Mouse (Mus musculus) CH12.LX (cell line): ENCODE data around the gene Atp5c1. TPM values are rescaled to one million over a fixed set of nuclear protein-coding genes. Genes with fewer than 3 reads are reported as not detected.

Source experiments
- DNase-seq: peaks from one replicate; pipeline ENCODE4 v3.0.0-alpha.2; 2013; ENCODE audit errors: extremely low read depth
- H3K27ac ChIP-seq: 2 replicates; pipeline ENCODE4 v1.5.1; 2012; ENCODE audit warnings: low read depth, mild to moderate bottlenecking, control low read depth, moderate library complexity; ENCODE audit not compliant: insufficient read depth
- H3K27me3 ChIP-seq: replicated peaks from 2 replicates; pipeline ENCODE3; 2012; ENCODE audit warnings: inconsistent platforms
- H3K36me3 ChIP-seq, 2 experiments: replicated peaks in 1 of 2; 2 replicates each; pipeline versions ENCODE3 to v1.6.1; 2012; ENCODE audit warnings: inconsistent platforms in 1 of 2, low read length in 1 of 2, mild to moderate bottlenecking in 1 of 2, mixed read lengths in 1 of 2, moderate library complexity in 1 of 2; ENCODE audit not compliant: control insufficient read depth in 1 of 2, insufficient read depth in 1 of 2
- H3K4me1 ChIP-seq, 2 experiments: 2 replicates each; pipeline ENCODE4 v1.6.1; 2012; ENCODE audit warnings: inconsistent platforms in 1 of 2, moderate library complexity in 1 of 2; ENCODE audit not compliant: insufficient read depth in 2 of 2, control insufficient read depth in 1 of 2
- H3K4me2 ChIP-seq: 2 replicates; pipeline ENCODE4 v1.6.1; 2012; ENCODE audit warnings: low read depth, mild to moderate bottlenecking, control low read depth; ENCODE audit not compliant: poor library complexity, insufficient read depth, severe bottlenecking
- H3K4me3 ChIP-seq, 3 experiments: fragments of 150-350 bp in 1 of 3; sonication (generic) in 1 of 3; replicated peaks in 1 of 3; 2 replicates each; pipeline versions ENCODE3 to v1.5.1; 2011 to 2012; ENCODE audit warnings: low read depth in 2 of 3, low read length in 2 of 3, mild to moderate bottlenecking in 2 of 3, moderate library complexity in 2 of 3, control low read depth in 1 of 3, improper control_type of control experiment in 1 of 3, inconsistent platforms in 1 of 3, mixed read lengths in 1 of 3; ENCODE audit not compliant: poor library complexity in 1 of 3
- H3K79me2 ChIP-seq: replicated peaks from 2 replicates; pipeline ENCODE4 v1.6.1; 2012; ENCODE audit warnings: mild to moderate bottlenecking, moderate library complexity; ENCODE audit not compliant: control insufficient read depth, poor library complexity, insufficient read depth, severe bottlenecking; ENCODE audit errors: extremely low read depth
- H3K9ac ChIP-seq: 2 replicates; pipeline ENCODE4 v1.6.1; 2012; ENCODE audit warnings: low read depth, mild to moderate bottlenecking, control low read depth, moderate library complexity; ENCODE audit not compliant: insufficient read depth
- H3K9me3 ChIP-seq: replicated peaks from 2 replicates; pipeline ENCODE3; 2012; ENCODE audit warnings: low read length, inconsistent platforms, mixed read lengths
- CHD1 ChIP-seq: IDR thresholded peaks from 2 replicates; pipeline ENCODE4 v1.6.1; 2012; ENCODE audit warnings: low read depth, low read length, improper control_type of control experiment, inconsistent platforms
- CTCF ChIP-seq, 2 experiments: IDR thresholded peaks in 1 of 2; conservative IDR thresholded peaks in 1 of 2; 2 replicates each; pipeline ENCODE4 v1.5.1; 2011 to 2012; ENCODE audit warnings: low read depth in 2 of 2, low read length in 2 of 2, improper control_type of control experiment in 1 of 2, inconsistent platforms in 1 of 2, mild to moderate bottlenecking in 1 of 2, moderate library complexity in 1 of 2
- ELF1 ChIP-seq: IDR thresholded peaks from 2 replicates; pipeline ENCODE4 v1.6.1; 2014; ENCODE audit warnings: low read depth, mild to moderate bottlenecking, inconsistent platforms, low read length, improper control_type of control experiment
- ETS1 ChIP-seq: conservative IDR thresholded peaks from 2 replicates; pipeline ENCODE4 v1.6.1; 2012; ENCODE audit warnings: low read depth, mild to moderate bottlenecking, inconsistent platforms, low read length, improper control_type of control experiment, moderate library complexity
- JUND ChIP-seq: conservative IDR thresholded peaks from 2 replicates; pipeline ENCODE4 v1.6.1; 2011; ENCODE audit warnings: low read depth, low read length, improper control_type of control experiment
- KAT2A ChIP-seq: IDR thresholded peaks from 2 replicates; pipeline ENCODE4 v1.6.1; 2012; ENCODE audit warnings: low read length, improper control_type of control experiment, inconsistent platforms; ENCODE audit not compliant: insufficient replicate concordance
- MAFK ChIP-seq: IDR thresholded peaks from 2 replicates; pipeline ENCODE4 v1.6.1; 2011; ENCODE audit warnings: low read length, improper control_type of control experiment; ENCODE audit not compliant: insufficient replicate concordance
- MAX ChIP-seq: IDR thresholded peaks from 2 replicates; pipeline ENCODE4 v1.6.1; 2011; ENCODE audit warnings: low read length, improper control_type of control experiment
- MAZ ChIP-seq: IDR thresholded peaks from 2 replicates; pipeline ENCODE4 v1.6.1; 2012; ENCODE audit warnings: low read depth, mild to moderate bottlenecking, inconsistent platforms, low read length, improper control_type of control experiment, moderate library complexity
- NRF1 ChIP-seq: IDR thresholded peaks from 2 replicates; pipeline ENCODE4 v1.6.1; 2014; ENCODE audit warnings: low read depth, mild to moderate bottlenecking, inconsistent platforms, low read length, improper control_type of control experiment, moderate library complexity
- PAX5 ChIP-seq: IDR thresholded peaks from 2 replicates; pipeline ENCODE4 v1.6.1; 2012; ENCODE audit warnings: low read length, inconsistent platforms, mixed read lengths
- RAD21 ChIP-seq: IDR thresholded peaks from 2 replicates; pipeline ENCODE4 v1.6.1; 2011; ENCODE audit warnings: low read depth, mild to moderate bottlenecking, low read length, improper control_type of control experiment, moderate library complexity
- RCOR1 ChIP-seq: conservative IDR thresholded peaks from 2 replicates; pipeline ENCODE4 v1.6.1; 2012; ENCODE audit warnings: low read depth, mild to moderate bottlenecking, inconsistent platforms, low read length, improper control_type of control experiment
- SMC3 ChIP-seq: IDR thresholded peaks from 2 replicates; pipeline ENCODE4 v1.6.1; 2011; ENCODE audit warnings: low read depth, low read length, improper control_type of control experiment
- USF1 ChIP-seq: IDR thresholded peaks from 2 replicates; pipeline ENCODE4 v1.6.1; 2014; ENCODE audit warnings: low read depth, mild to moderate bottlenecking, inconsistent platforms, low read length, improper control_type of control experiment
- USF2 ChIP-seq: conservative IDR thresholded peaks from 2 replicates; pipeline ENCODE4 v1.6.1; 2011; ENCODE audit warnings: low read depth, low read length, improper control_type of control experiment
- ZC3H11A ChIP-seq: IDR thresholded peaks from 2 replicates; pipeline ENCODE4 v1.6.1; 2012; ENCODE audit warnings: low read depth, mild to moderate bottlenecking, inconsistent platforms, low read length, improper control_type of control experiment
- ZKSCAN1 ChIP-seq: IDR thresholded peaks from 2 replicates; pipeline ENCODE4 v1.6.1; 2012; ENCODE audit warnings: low read depth, inconsistent platforms, low read length, improper control_type of control experiment, borderline replicate concordance
- ZNF384 ChIP-seq: IDR thresholded peaks from 2 replicates; pipeline ENCODE4 v1.6.1; 2012; ENCODE audit warnings: low read depth, low read length, improper control_type of control experiment, inconsistent platforms
- dilution Hi-C: fragments of 300-500 bp; cut with MboI; formaldehyde crosslinking; loops from 2 replicates; pipeline ENCODE4 v1.14.3; 2020; ENCODE audit warnings: low sequenced_read_pairs; ENCODE audit not compliant: extremely low pct_unique_long_range_greater_than_20kb, extremely low pct_ligation_motif_present
- in situ Hi-C: fragments of 300-500 bp; cut with MboI; formaldehyde crosslinking; loops from 3 replicates; pipeline ENCODE4 v1.14.3; 2019; ENCODE audit warnings: low sequenced_read_pairs, low pct_ligation_motif_present, low pct_unique_long_range_greater_than_20kb, mixed read lengths
- polyA plus RNA-seq: library from polyadenylated mRNA; unstranded; fragments of >175 nt; gene quantifications from 2 replicates; pipeline ENCODE4 v1.2.1, GENCODE M21; 2012; ENCODE audit warnings: low read depth; ENCODE audit not compliant: insufficient read length
- total RNA-seq, 2 experiments: library from RNA; depleted of rRNA; stranded (reverse); fragments of 300-350 nt in 1 of 2; fragments of >200 nt in 1 of 2; gene quantifications; 2 replicates each; pipeline ENCODE4 v1.2.3; 2012 to 2014

Atp5c1 gene
- total and polyA plus RNA-seq, 3 experiments = 336 to 918 (median 423) TPM

GRCm38 (mm10) chr2:10098598-10099215, 18.4 kb upstream of the Atp5c1 start:
- no peaks in the 10 kb centered on the region for H3K79me2 ChIP-seq
- TF ChIP-seq RAD21 (peak; percentile 43), MAZ (no peak), SMC3 (peak; percentile 28; the same call in 1 of the 2 replicates), USF1 (no peak), PAX5 (no peak), CTCF (conservative IDR thresholded peaks at IDR 0.05 in 1 of 2, IDR thresholded peaks at IDR 0.05 in 1 of 2; ENCODE audit: low read depth in 2 of 2, low read length in 2 of 2) (peak; percentile 55 to 70)
- TF ChIP-seq, all 38 proteins: peak for 3
- peak; percentile 39 for DNase-seq
- Histone ChIP-seq H3K36me3 (peaks cover 0 to 10% of the 10 kb centered on the region in 2 experiments), H3K27ac (no peak overlapping the region), H3K4me1 (peaks cover 2 to 15% of the 10 kb centered on the region in 2 experiments; a peak in 3 of 4 replicates), H3K9me3 (no peaks in the 10 kb centered on the region), H3K4me2 (no peak overlapping the region), H3K27me3 (no peaks in the 10 kb centered on the region), H3K9ac (no peak overlapping the region), H3K4me3 (no peak overlapping the region)
- dilution Hi-C loops = no loop called here
- in situ Hi-C loops = loop anchor here (5.0 kb wide), 1 partner anchor 194 kb away; no protein-coding TSS in a partner anchor

GRCm38 (mm10) chr2:10094327-10095100, 14.2 kb upstream of the Atp5c1 start:
- peaks cover 0 to 4% of the 10 kb centered on the region in 2 experiments; a peak in 1 of 4 replicates for H3K4me1 ChIP-seq
- no peaks in the 10 kb centered on the region for H3K79me2 ChIP-seq
- peaks cover 24 to 48% of the 10 kb centered on the region in 2 experiments for H3K36me3 ChIP-seq
- no peak overlapping the region for H3K9ac ChIP-seq
- dilution Hi-C loops = no loop called here
- TF ChIP-seq RAD21 = no peak
- no peak for TF ChIP-seq ELF1
- H3K4me3 ChIP-seq = no peak overlapping the region
- no peaks in the 10 kb centered on the region for H3K9me3 ChIP-seq
- in situ Hi-C loops = loop anchor here (5.0 kb wide), 1 partner anchor 198 kb away; no protein-coding TSS in a partner anchor
- H3K27me3 ChIP-seq = no peaks in the 10 kb centered on the region
- no peak for DNase-seq
- H3K27ac ChIP-seq = no peak overlapping the region
- no peak overlapping the region for H3K4me2 ChIP-seq

GRCm38 (mm10) chr2:10087256-10087850, 7.0 kb upstream of the Atp5c1 start:
- H3K4me3 ChIP-seq = no peak overlapping the region
- in situ Hi-C loops = no loop called here

More at GRCm38 (mm10) chr2:10087256-10087850, 7.0 kb upstream of the Atp5c1 start:
- H3K27ac ChIP-seq = no peak overlapping the region
- peaks cover 8 to 10% of the 10 kb centered on the region in 2 experiments for H3K4me1 ChIP-seq
- no peak overlapping the region for H3K4me2 ChIP-seq
- H3K9me3 ChIP-seq = no peaks in the 10 kb centered on the region
- no peaks in the 10 kb centered on the region for H3K27me3 ChIP-seq
- no peak overlapping the region for H3K9ac ChIP-seq
- DNase-seq = no peak
- TF ChIP-seq ZKSCAN1 (no peak), ZNF384 (no peak), MAZ (no peak), JUND (no peak), MAX (no peak), MAFK (no peak), ETS1 (no peak), CTCF (conservative IDR thresholded peaks at IDR 0.05 in 1 of 2, IDR thresholded peaks at IDR 0.05 in 1 of 2; ENCODE audit: low read depth in 2 of 2, low read length in 2 of 2) (no peak), KAT2A (no peak), ZC3H11A (no peak), USF1 (no peak), USF2 (no peak), NRF1 (no peak), RAD21 (no peak), ELF1 (no peak), CHD1 (no peak), RCOR1 (no peak)
- TF ChIP-seq, all 38 proteins: peak for 0
- peaks cover 29% of the 10 kb centered on the region for H3K79me2 ChIP-seq
- dilution Hi-C loops = no loop called here
- peaks cover 67 to 89% of the 10 kb centered on the region in 2 experiments for H3K36me3 ChIP-seq
